Mouse (Mus musculus): ENCODE results near the gene Eva1c. TPM values are rescaled to one million over a fixed set of nuclear protein-coding genes. Genes with fewer than 3 reads are reported as not detected.

Gene Eva1c
- polyA plus RNA-seq, 1 experiment from 2014 or later, result 3.5 TPM

- 38% methylated on average over 12 of the region's 12 CpGs for WGBS
These were observed 73.0 kb downstream of the Eva1c start for GRCm38 (mm10) chr16:90899498-90899897.

GRCm38 (mm10) chr16:90901364-90901763 is 74.8 kb downstream of the Eva1c start:
- Histone ChIP-seq H3K4me2 (no peak overlapping the region), H3K4me3 (replicated peaks) (no peak overlapping the region), H3K27ac (replicated peaks) (no peak overlapping the region), H3K9me3 (replicated peaks) (no peaks in the 10 kb centered on the region), H3K36me3 (no peaks in the 10 kb centered on the region), H3K9ac (replicated peaks) (no peak overlapping the region), H3K27me3 (replicated peaks) (no peaks in the 10 kb centered on the region), H3K4me1 (no peaks in the 10 kb centered on the region)
- no peak for ATAC-seq (ENCODE audit: low FRiP score)
- WGBS, result 76% methylated on average over 4 of the region's 4 CpGs

More at GRCm38 (mm10) chr16:90899498-90899897, 73.0 kb downstream of the Eva1c start:
- H3K9ac ChIP-seq (replicated peaks), result no peak overlapping the region
- no peaks in the 10 kb centered on the region for H3K27me3 ChIP-seq (replicated peaks)
- no peaks in the 10 kb centered on the region for H3K36me3 ChIP-seq
- H3K4me2 ChIP-seq, result no peak overlapping the region
- no peaks in the 10 kb centered on the region for H3K9me3 ChIP-seq (replicated peaks)
- no peak overlapping the region for H3K27ac ChIP-seq (replicated peaks)
- ATAC-seq (ENCODE audit: low FRiP score), result no peak
- no peaks in the 10 kb centered on the region for H3K4me1 ChIP-seq
- no peak overlapping the region for H3K4me3 ChIP-seq (replicated peaks)

DNA sequence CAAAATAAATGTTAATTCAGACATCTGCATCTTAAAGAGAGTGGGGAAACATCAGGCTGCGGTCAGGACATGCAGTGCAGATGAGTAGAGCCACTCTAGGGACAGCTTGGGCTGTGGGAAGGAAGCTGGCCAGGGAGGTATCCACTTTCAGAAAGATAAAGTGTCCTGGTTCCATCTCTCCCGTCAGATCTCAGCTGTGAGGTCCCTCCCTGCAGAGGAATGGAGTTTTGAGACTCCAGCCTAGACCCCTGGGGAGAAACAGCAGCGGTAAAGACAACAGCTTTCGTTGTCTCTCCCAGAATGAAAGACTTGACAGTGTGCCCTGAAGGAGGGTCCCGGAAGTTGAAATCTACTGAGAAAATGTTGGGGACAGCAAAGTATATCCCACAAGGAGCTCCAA is 76.8 kb downstream of the Eva1c start:
- Histone ChIP-seq H3K4me2 (no peak overlapping the region), H3K4me1 (no peaks in the 10 kb centered on the region), H3K27ac (replicated peaks) (no peak overlapping the region), H3K27me3 (replicated peaks) (no peaks in the 10 kb centered on the region), H3K9me3 (replicated peaks) (no peaks in the 10 kb centered on the region), H3K36me3 (no peaks in the 10 kb centered on the region), H3K4me3 (replicated peaks) (no peak overlapping the region), H3K9ac (replicated peaks) (no peak overlapping the region)
- ATAC-seq (ENCODE audit: low FRiP score), result no peak
- WGBS, result 27% methylated on average over 5 of the region's 5 CpGs

DNA sequence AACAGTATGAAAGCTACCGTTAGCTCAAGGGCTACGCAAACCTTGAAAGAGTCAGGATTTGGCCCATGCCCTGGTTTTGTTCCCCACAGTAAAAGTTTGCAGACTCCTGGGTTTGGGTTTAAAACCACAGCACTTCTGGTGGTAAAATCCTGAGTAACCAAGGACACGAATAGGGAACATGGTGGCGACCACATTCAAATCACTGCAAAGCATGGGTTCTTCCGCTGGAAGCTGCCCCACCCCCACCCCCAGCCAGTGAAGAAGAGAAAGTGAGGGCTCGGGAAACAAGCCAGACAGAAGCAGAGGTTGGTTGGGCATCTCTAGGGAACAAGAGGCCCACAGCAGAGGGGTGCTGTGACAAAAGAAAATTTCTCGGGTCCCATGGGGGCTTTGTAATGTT is 80.7 kb downstream of the Eva1c start:
- WGBS, result 65% methylated on average over 7 of the region's 7 CpGs
- Histone ChIP-seq H3K4me1 (no peaks in the 10 kb centered on the region), H3K36me3 (no peaks in the 10 kb centered on the region), H3K9ac (replicated peaks) (no peak overlapping the region), H3K4me2 (no peak overlapping the region), H3K27me3 (replicated peaks) (no peaks in the 10 kb centered on the region), H3K27ac (replicated peaks) (no peak overlapping the region), H3K9me3 (replicated peaks) (no peaks in the 10 kb centered on the region), H3K4me3 (replicated peaks) (no peak overlapping the region)
- ATAC-seq (ENCODE audit: low FRiP score), result no peak

DNA sequence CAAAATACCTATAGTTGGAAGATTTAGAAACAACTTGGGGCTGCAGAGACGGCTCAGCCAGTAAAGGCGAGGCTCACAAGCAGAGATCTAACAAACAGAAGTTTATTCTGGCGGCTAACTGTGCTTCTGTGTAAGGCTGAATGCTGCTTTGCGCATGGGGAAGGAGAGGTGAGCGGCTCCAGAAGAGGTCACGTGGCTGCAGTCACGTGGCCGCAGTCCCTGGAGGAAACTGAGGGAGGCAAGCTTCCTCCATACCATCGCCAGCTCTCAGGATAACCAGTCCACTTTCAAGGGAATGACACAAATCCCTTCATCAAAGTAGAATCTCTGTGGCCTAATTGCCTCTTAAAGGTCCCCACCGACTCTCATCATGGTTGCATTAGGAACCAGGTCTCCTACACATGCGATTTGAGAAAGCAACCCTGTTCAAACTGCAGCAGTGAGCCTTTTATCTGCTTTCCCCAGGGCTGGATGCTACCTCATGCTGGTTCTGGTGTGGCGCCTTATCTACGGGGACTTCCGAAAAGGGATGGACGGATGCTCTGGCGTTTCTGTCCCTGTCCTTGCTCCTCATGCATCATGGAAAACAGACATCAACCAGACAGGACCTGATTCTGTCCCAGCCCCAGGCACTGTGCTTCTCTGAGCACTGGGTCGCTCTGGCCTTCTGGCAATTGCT is 84.5 kb downstream of the Eva1c start:
- no peaks in the 10 kb centered on the region for H3K9me3 ChIP-seq (replicated peaks)
- H3K27me3 ChIP-seq (replicated peaks), result no peaks in the 10 kb centered on the region
- H3K27ac ChIP-seq (replicated peaks), result no peak overlapping the region
- no peak overlapping the region for H3K4me3 ChIP-seq (replicated peaks)
- H3K9ac ChIP-seq (replicated peaks), result no peak overlapping the region
- no peak overlapping the region for H3K4me2 ChIP-seq
- H3K4me1 ChIP-seq, result no peaks in the 10 kb centered on the region
- ATAC-seq (ENCODE audit: low FRiP score), result no peak
- 84% methylated on average over 17 of the region's 17 CpGs for WGBS
- H3K36me3 ChIP-seq, result no peaks in the 10 kb centered on the region

DNA sequence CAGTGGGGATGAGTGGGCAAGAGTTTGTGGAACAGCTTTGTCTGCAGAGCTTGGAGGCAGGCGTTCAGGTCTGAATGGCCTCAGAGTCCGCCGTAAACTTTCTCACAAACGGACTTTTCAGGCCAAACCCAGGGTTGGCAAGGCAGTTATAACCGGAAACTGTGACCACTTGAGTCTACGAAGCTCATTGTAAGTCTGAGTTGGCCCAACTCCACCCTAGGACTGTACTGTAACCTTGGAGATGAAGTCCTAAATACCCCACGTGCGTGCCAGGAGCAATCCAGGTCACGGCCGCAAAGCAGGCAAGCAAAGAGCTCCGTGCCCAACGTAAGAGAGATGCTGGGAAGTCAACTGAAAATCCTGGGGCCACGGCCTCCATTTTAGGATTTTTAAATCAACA is 85.2 kb downstream of the Eva1c start:
- 86% methylated on average over 13 of the region's 13 CpGs for WGBS
- no peaks in the 10 kb centered on the region for H3K4me1 ChIP-seq
- no peak overlapping the region for H3K4me2 ChIP-seq
- no peak overlapping the region for H3K9ac ChIP-seq (replicated peaks)
- no peak overlapping the region for H3K4me3 ChIP-seq (replicated peaks)
- no peaks in the 10 kb centered on the region for H3K36me3 ChIP-seq
- ATAC-seq (ENCODE audit: low FRiP score), result no peak
- H3K27ac ChIP-seq (replicated peaks), result no peak overlapping the region
- H3K9me3 ChIP-seq (replicated peaks), result no peaks in the 10 kb centered on the region
- H3K27me3 ChIP-seq (replicated peaks), result no peaks in the 10 kb centered on the region

DNA sequence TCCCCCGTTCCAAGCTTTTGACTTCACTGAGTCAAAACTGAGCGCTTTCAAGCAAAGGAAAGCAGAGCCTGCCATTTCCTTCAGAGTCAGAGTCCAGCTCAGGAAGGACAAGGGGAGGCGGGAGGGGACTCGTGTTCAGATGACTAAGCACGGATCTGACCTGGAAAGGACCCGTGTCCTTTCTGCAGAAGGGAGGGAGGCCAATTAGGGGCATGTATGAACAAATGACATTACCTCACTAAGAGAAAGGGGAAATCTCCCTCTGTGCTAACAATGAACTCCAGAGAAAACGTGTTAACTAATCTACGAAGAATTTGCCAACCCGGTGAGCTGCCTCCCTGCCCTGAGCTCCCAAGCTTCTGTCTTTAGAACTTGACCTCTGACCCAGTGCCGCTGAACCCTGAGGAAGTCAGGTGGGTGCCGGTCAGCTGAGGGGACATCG is 89.5 kb downstream of the Eva1c start:
- H3K4me3 ChIP-seq (replicated peaks), result no peak overlapping the region
- H3K4me1 ChIP-seq, result no peaks in the 10 kb centered on the region
- no peaks in the 10 kb centered on the region for H3K27me3 ChIP-seq (replicated peaks)
- no peak overlapping the region for H3K27ac ChIP-seq (replicated peaks)
- ATAC-seq (ENCODE audit: low FRiP score), result no peak
- no peaks in the 10 kb centered on the region for H3K9me3 ChIP-seq (replicated peaks)
- H3K36me3 ChIP-seq, result no peaks in the 10 kb centered on the region
- H3K4me2 ChIP-seq, result no peak overlapping the region
- no peak overlapping the region for H3K9ac ChIP-seq (replicated peaks)
- WGBS, result 64% methylated on average over 12 of the region's 12 CpGs

DNA sequence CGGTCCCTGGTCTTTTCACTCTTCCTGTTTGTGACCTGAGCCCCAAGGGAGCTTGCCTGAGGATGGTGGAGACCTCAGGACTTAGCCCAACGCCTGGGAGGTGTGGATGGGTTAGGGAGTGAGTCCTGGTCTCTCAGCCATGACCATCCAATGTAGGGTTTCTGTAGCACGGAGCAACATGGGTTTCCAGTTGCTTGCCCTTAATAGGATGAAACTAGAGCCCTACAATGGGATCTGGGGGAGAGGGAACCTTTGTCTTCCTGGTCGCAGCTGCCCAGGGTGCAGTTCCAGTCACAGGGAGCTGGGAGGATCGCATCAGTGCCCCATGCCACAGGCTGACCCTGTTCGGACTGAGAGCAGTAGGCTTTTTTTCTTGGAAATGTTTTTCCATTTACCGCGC is 90.6 kb downstream of the Eva1c start:
- Histone ChIP-seq H3K4me3 (replicated peaks) (no peak overlapping the region), H3K9me3 (replicated peaks) (no peaks in the 10 kb centered on the region), H3K27me3 (replicated peaks) (no peaks in the 10 kb centered on the region), H3K27ac (replicated peaks) (no peak overlapping the region), H3K4me1 (no peaks in the 10 kb centered on the region), H3K4me2 (no peak overlapping the region), H3K36me3 (no peaks in the 10 kb centered on the region), H3K9ac (replicated peaks) (no peak overlapping the region)
- ATAC-seq (ENCODE audit: low FRiP score), result no peak
- WGBS, result 84% methylated on average over 8 of the region's 8 CpGs

- Histone ChIP-seq H3K9ac (replicated peaks) (no peak overlapping the region), H3K9me3 (replicated peaks) (no peaks in the 10 kb centered on the region), H3K4me3 (replicated peaks) (no peak overlapping the region), H3K4me2 (no peak overlapping the region), H3K36me3 (peaks cover 15% of the 10 kb centered on the region; the same call in 1 of the 2 replicates), H3K4me1 (no peaks in the 10 kb centered on the region), H3K27ac (replicated peaks) (no peak overlapping the region), H3K27me3 (replicated peaks) (no peaks in the 10 kb centered on the region)
- 63% methylated on average over 10 of the region's 10 CpGs for WGBS
- ATAC-seq (ENCODE audit: low FRiP score), result no peak
These were observed 95.1 kb downstream of the Eva1c start for GRCm38 (mm10) chr16:90921471-90922159.

GRCm38 (mm10) chr16:90924606-90925370 is 98.3 kb downstream of the Eva1c start:
- Histone ChIP-seq H3K27ac (replicated peaks) (no peak overlapping the region), H3K9ac (replicated peaks) (no peak overlapping the region), H3K4me1 (no peaks in the 10 kb centered on the region), H3K4me3 (replicated peaks) (no peak overlapping the region), H3K36me3 (peaks cover 29% of the 10 kb centered on the region), H3K27me3 (replicated peaks) (no peaks in the 10 kb centered on the region), H3K9me3 (replicated peaks) (no peaks in the 10 kb centered on the region), H3K4me2 (no peak overlapping the region)
- WGBS, result 92% methylated on average over 13 of the region's 13 CpGs
- ATAC-seq (ENCODE audit: low FRiP score), result no peak

GRCm38 (mm10) chr16:90925461-90925860 is 98.9 kb downstream of the Eva1c start:
- ATAC-seq (ENCODE audit: low FRiP score), result no peak
- no peak overlapping the region for H3K9ac ChIP-seq (replicated peaks)
- H3K4me3 ChIP-seq (replicated peaks), result no peak overlapping the region
- H3K36me3 ChIP-seq, result peaks cover 29% of the 10 kb centered on the region
- H3K4me1 ChIP-seq, result no peaks in the 10 kb centered on the region
- 30% methylated on average over 5 of the region's 5 CpGs for WGBS
- no peak overlapping the region for H3K27ac ChIP-seq (replicated peaks)
- H3K9me3 ChIP-seq (replicated peaks), result no peaks in the 10 kb centered on the region
- H3K27me3 ChIP-seq (replicated peaks), result no peaks in the 10 kb centered on the region
- H3K4me2 ChIP-seq, result no peak overlapping the region

DNA sequence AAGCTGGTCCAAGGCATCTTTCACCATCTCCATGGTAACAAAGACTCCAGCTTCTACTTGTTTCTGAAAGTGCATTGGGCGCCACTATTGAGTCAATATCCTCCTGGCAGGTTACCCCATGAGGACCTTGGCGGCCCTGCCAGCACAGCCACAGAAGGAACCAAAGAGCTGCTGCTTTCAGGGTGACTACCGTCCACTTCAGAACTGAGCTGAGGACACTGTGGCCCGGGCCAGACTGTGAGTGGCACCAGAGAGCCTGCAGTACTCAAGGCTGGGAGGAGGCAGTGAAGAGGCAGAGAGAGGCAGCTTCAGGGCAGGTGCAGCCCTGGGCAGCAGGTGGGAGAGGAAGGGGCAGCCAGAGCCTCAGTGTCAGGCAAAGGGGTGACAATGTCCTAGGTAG is 100.9 kb downstream of the Eva1c start:
- no peak overlapping the region for H3K9ac ChIP-seq (replicated peaks)
- WGBS, result 91% methylated on average over 4 of the region's 4 CpGs
- H3K27me3 ChIP-seq (replicated peaks), result no peaks in the 10 kb centered on the region
- no peak overlapping the region for H3K4me3 ChIP-seq (replicated peaks)
- no peak overlapping the region for H3K27ac ChIP-seq (replicated peaks)
- H3K4me1 ChIP-seq, result no peaks in the 10 kb centered on the region
- peaks cover 27% of the 10 kb centered on the region for H3K36me3 ChIP-seq
- no peaks in the 10 kb centered on the region for H3K9me3 ChIP-seq (replicated peaks)
- no peak for ATAC-seq (ENCODE audit: low FRiP score)
- no peak overlapping the region for H3K4me2 ChIP-seq

Data from neural tube, embryonic 15.5 days (tissue).